Mouse (Mus musculus) lung, postnatal 0 days (tissue): ENCODE measurements at regions not wholly inside any gene's neighbourhood (a gene's known extent, or its start where the extent isn't known, plus 50 kb on each side); places are given as distances from the start of the nearest gene placed in this dataset.

Experiments used
- ATAC-seq: fragments of 200-750 bp; cut with Nextera tagmentation; 2 replicates; pipeline ENCODE4 v1.8.0; 2017; ENCODE audit warnings: moderate library complexity
- DNase-seq: peaks from one replicate; pipeline ENCODE4 v3.0.0-alpha.2; 2016; ENCODE audit warnings: low spot score
- H3K27ac ChIP-seq: fragments of 300-500 bp; sonication (generic); 2 replicates; pipeline ENCODE4 v1.5.1; 2014; ENCODE audit warnings: antibody characterized with exemption, mild to moderate bottlenecking, low read length, mixed read lengths
- H3K27me3 ChIP-seq: fragments of 300-500 bp; sonication (generic); replicated peaks from 2 replicates; pipeline ENCODE4 v1.6.1; 2014; ENCODE audit warnings: low read length, mixed read lengths; ENCODE audit not compliant: insufficient read depth
- H3K36me3 ChIP-seq: fragments of 300-500 bp; sonication (generic); 2 replicates; pipeline ENCODE4 v1.6.1; 2014; ENCODE audit warnings: low read length, mixed read lengths; ENCODE audit not compliant: insufficient read depth
- H3K4me1 ChIP-seq: fragments of 300-500 bp; sonication (generic); 2 replicates; pipeline ENCODE4 v1.6.1; 2014; ENCODE audit warnings: antibody characterized with exemption, low read depth, low read length, mixed read lengths; ENCODE audit not compliant: insufficient read depth
- H3K4me2 ChIP-seq: fragments of 300-500 bp; sonication (generic); replicated peaks from 2 replicates; pipeline ENCODE4 v1.6.1; 2014; ENCODE audit warnings: low read depth, mild to moderate bottlenecking, low read length, moderate library complexity, mixed read lengths
- H3K4me3 ChIP-seq: fragments of 300-500 bp; sonication (generic); 2 replicates; pipeline ENCODE4 v1.5.1; 2014; ENCODE audit warnings: low read depth, low read length
- H3K9ac ChIP-seq: fragments of 300-500 bp; sonication (generic); replicated peaks from 2 replicates; pipeline ENCODE4 v1.6.1; 2014; ENCODE audit warnings: low read depth, mild to moderate bottlenecking
- H3K9me3 ChIP-seq: fragments of 300-500 bp; sonication (generic); 2 replicates; pipeline ENCODE4 v1.6.1; 2016; ENCODE audit warnings: low read length, mixed read lengths
- CTCF ChIP-seq: IDR thresholded peaks from 2 replicates; pipeline ENCODE4 v1.5.1; 2016; ENCODE audit warnings: antibody characterized with exemption, mild to moderate bottlenecking
- EP300 ChIP-seq: IDR thresholded peaks from 2 replicates; pipeline ENCODE4 v1.6.1; 2016; ENCODE audit warnings: antibody characterized with exemption, mild to moderate bottlenecking, control low read depth
- WGBS: fragments of 180-500 bp; shearing (Covaris S2); extraction: QIAGEN DNeasy Blood & Tissue Kit; methylation state at CpG from one replicate; pipeline ENCODE4 v1.1.7; 2014; 5-methylcytosine and 5-hydroxymethylcytosine counted together

GRCm38 (mm10) chr1:190332001-190332400 lies 161.5 kb upstream of the Prox1 start:
- DNase-seq (no peak), ATAC-seq (no peak)
- H3K4me3 ChIP-seq: no peak overlapping the region
- H3K4me2 ChIP-seq: no peak overlapping the region
- no peaks in the 10 kb centered on the region for H3K36me3 ChIP-seq
- H3K9me3 ChIP-seq: no peaks in the 10 kb centered on the region
- no peaks in the 10 kb centered on the region for H3K27me3 ChIP-seq
- H3K27ac ChIP-seq: no peak overlapping the region
- H3K9ac ChIP-seq: no peak overlapping the region
- 71% methylated on average over 3 of the region's 3 CpGs for WGBS
- TF ChIP-seq EP300: no peak
- TF ChIP-seq CTCF: no peak
- no peaks in the 10 kb centered on the region for H3K4me1 ChIP-seq

- 77% methylated on average over 6 of the region's 6 CpGs for WGBS
- Histone ChIP-seq H3K9me3 (no peaks in the 10 kb centered on the region), H3K9ac (no peak overlapping the region), H3K4me3 (no peak overlapping the region), H3K4me2 (no peak overlapping the region), H3K4me1 (no peaks in the 10 kb centered on the region), H3K27ac (no peak overlapping the region), H3K27me3 (no peaks in the 10 kb centered on the region), H3K36me3 (no peaks in the 10 kb centered on the region)
- ATAC-seq: no peak
- TF ChIP-seq CTCF (no peak), EP300 (no peak)
- DNase-seq: no peak
These were observed 154.0 kb upstream of the Prox1 start for GRCm38 (mm10) chr1:190324562-190324961.

- H3K36me3 ChIP-seq: no peaks in the 10 kb centered on the region
- ATAC-seq (no peak), DNase-seq (no peak)
- TF ChIP-seq CTCF: no peak
- TF ChIP-seq EP300: no peak
- no peak overlapping the region for H3K9ac ChIP-seq
- WGBS: 65% methylated on average over 9 of the region's 9 CpGs
- H3K4me1 ChIP-seq: no peaks in the 10 kb centered on the region
- no peak overlapping the region for H3K27ac ChIP-seq
- no peak overlapping the region for H3K4me3 ChIP-seq
- H3K9me3 ChIP-seq: no peaks in the 10 kb centered on the region
- no peak overlapping the region for H3K4me2 ChIP-seq
- H3K27me3 ChIP-seq: no peaks in the 10 kb centered on the region
These were observed 153.2 kb upstream of the Prox1 start for GRCm38 (mm10) chr1:190323671-190324070.

- H3K27ac ChIP-seq: no peak overlapping the region
- DNase-seq (no peak), ATAC-seq (no peak)
- no peaks in the 10 kb centered on the region for H3K27me3 ChIP-seq
- no peak overlapping the region for H3K9ac ChIP-seq
- H3K9me3 ChIP-seq: no peaks in the 10 kb centered on the region
- no peaks in the 10 kb centered on the region for H3K36me3 ChIP-seq
- no peak overlapping the region for H3K4me3 ChIP-seq
- H3K4me1 ChIP-seq: no peaks in the 10 kb centered on the region
- TF ChIP-seq EP300: no peak
- no peak for TF ChIP-seq CTCF
- H3K4me2 ChIP-seq: no peak overlapping the region
- 50% methylated on average over 5 of the region's 5 CpGs for WGBS
These were observed 145.7 kb upstream of the Prox1 start for GRCm38 (mm10) chr1:190316175-190316574.

- Histone ChIP-seq H3K4me2 (no peak overlapping the region), H3K27me3 (no peaks in the 10 kb centered on the region), H3K9ac (no peak overlapping the region), H3K4me1 (no peaks in the 10 kb centered on the region), H3K4me3 (no peak overlapping the region), H3K9me3 (no peaks in the 10 kb centered on the region), H3K27ac (no peak overlapping the region), H3K36me3 (no peaks in the 10 kb centered on the region)
- WGBS: 84% methylated on average over 6 of the region's 6 CpGs
- ATAC-seq: no peak
- TF ChIP-seq EP300 (no peak), CTCF (no peak)
- no peak for DNase-seq
These were observed 139.3 kb upstream of the Prox1 start for GRCm38 (mm10) chr1:190309831-190310230.

- H3K4me1 ChIP-seq: no peaks in the 10 kb centered on the region
- H3K9me3 ChIP-seq: no peaks in the 10 kb centered on the region
- H3K27me3 ChIP-seq: no peaks in the 10 kb centered on the region
- H3K36me3 ChIP-seq: no peaks in the 10 kb centered on the region
- ATAC-seq: no peak
- H3K27ac ChIP-seq: no peak overlapping the region
- no peak overlapping the region for H3K4me2 ChIP-seq
- DNase-seq: no peak
- WGBS: 85% methylated on average over 3 of the region's 3 CpGs
- no peak for TF ChIP-seq CTCF
- TF ChIP-seq EP300: no peak
- no peak overlapping the region for H3K4me3 ChIP-seq
- no peak overlapping the region for H3K9ac ChIP-seq
These were observed 137.2 kb upstream of the Prox1 start for GRCm38 (mm10) chr1:190307751-190308150.

GRCm38 (mm10) chr1:190297666-190298327 lies 127.3 kb upstream of the Prox1 start:
- no peak overlapping the region for H3K4me3 ChIP-seq
- H3K9me3 ChIP-seq: no peaks in the 10 kb centered on the region
- no peak for ATAC-seq
- no peak overlapping the region for H3K4me2 ChIP-seq
- TF ChIP-seq CTCF: no peak
- no peak for TF ChIP-seq EP300
- DNase-seq: no peak
- no peaks in the 10 kb centered on the region for H3K36me3 ChIP-seq
- H3K27me3 ChIP-seq: no peaks in the 10 kb centered on the region
- no peak overlapping the region for H3K27ac ChIP-seq
- no peaks in the 10 kb centered on the region for H3K4me1 ChIP-seq
- 80% methylated on average over 10 of the region's 10 CpGs for WGBS
- no peak overlapping the region for H3K9ac ChIP-seq
